Mouse (Mus musculus) lung, postnatal 36 days (tissue): Measurements from ENCODE around the gene A4galt.

Experiments used
- DNase-seq: peaks from one replicate; pipeline ENCODE4 v3.0.0; 2022; ENCODE audit warnings: mixed read lengths

A4galt gene

GRCm38 (mm10) chr15:83265269-83265668, 13.7 kb upstream of the A4galt start:
- no peak for DNase-seq

DNA sequence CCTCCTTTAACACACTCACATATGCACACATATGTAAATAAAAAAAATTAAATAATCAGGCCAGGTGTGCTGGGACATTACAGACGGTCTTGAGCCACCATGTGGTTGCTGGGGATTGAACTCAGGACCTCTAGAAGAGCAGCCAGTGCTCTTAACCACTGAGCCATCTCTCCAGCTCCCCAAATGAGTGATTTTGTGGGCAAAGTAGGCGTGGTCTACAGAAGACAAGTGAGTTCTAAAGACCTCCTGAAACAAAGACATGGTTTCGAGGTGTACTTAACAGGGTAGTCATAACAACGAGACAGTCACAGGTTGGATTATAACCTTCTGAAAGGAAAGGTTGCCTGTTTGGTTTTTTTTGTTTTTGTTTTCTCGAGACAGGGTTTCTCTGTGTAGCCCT, 11.8 kb upstream of the A4galt start:
- DNase-seq: no peak

GRCm38 (mm10) chr15:83257906-83258305, 6.3 kb upstream of the A4galt start:
- DNase-seq: no peak

- DNase-seq: no peak
Observed at GRCm38 (mm10) chr15:83256491-83256890, 4.9 kb upstream of the A4galt start.

DNA sequence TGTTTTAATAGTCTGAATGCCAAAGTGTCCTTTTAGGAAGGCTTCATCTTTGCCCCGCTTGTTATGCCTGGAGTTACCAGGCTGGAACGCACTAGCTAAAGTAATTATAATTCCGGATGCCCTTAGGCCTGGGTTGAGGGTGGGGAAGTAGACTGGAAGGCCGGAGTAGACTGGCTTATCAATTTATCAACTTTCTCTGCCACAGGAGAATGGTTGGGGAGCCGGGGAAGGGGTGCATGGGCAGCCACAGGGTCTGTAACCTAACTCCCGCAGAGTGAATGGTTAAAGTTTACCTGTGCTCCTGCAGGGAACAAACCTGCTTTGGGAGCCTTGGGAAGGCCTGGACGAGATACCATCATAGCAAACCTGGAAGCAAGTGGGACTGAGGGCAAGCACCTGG, 4.4 kb upstream of the A4galt start:
- no peak for DNase-seq

DNA sequence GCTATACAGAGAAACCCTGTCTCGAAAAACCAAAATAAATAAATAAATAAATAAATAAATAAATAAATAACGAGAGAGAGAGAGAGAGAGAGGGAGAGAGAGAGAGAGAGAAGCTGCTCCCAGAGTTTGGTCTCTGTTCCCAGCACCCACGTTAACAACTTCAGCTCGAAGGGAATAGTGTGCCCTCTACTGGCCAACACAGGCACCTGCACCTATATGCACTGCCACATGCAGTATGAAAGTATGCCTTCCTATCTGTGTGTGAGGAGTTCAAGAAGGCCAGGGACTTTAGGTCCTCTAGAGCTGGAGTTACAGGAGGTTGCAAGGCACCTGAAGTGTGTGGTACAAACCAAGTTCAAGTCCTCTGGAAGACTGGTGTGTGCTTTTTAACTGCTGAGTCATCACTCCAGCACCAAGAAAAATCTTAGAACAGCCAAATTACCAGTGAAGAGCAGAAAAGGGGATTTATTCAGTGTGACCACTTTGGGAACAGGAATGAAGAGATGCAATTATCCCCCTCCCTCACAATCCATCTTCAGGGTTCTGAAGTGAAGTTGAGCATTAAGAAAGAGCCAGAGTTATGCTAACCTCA, 3.7 kb upstream of the A4galt start:
- no peak for DNase-seq

GRCm38 (mm10) chr15:83254372-83255070, 2.9 kb upstream of the A4galt start:
- no peak for DNase-seq

- peak; percentile 68 for DNase-seq
Observed at GRCm38 (mm10) chr15:83252060-83252459, 486 bp upstream of the A4galt start.

- DNase-seq: no peak
Observed at GRCm38 (mm10) chr15:83250651-83251175, 861 bp downstream of the A4galt start.

- DNase-seq: no peak
Observed at GRCm38 (mm10) chr15:83249535-83250287, 1.9 kb downstream of the A4galt start.

DNA sequence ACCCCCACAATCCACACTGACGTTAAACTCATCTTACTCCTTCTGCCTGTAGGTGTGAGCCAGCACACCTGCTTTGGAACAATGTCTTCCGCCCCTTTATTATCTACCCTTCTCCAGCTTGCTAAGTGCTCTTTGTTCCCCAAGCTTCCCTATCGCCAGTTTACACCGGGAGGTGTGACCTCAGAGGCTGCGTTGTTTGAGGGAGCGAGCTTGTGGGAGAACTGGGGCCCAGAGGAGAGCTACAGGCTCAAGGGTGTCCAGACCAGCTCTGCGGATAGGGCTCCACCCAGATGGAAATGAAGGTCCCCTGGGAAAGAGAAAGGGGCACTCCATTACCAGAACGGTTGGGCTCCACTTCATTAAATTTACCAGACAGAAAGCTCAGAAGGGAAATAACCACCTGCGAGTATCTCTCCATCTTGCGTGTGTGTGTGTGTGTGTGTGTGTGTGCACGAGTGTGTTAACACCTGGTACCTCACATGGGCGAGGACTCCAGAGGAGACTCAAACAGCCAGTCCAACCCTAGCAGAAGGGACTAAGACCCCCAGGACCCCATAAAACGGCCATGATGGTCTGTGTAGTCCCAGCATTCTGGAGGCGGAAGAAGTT, 3.2 kb downstream of the A4galt start:
- no peak for DNase-seq

DNA sequence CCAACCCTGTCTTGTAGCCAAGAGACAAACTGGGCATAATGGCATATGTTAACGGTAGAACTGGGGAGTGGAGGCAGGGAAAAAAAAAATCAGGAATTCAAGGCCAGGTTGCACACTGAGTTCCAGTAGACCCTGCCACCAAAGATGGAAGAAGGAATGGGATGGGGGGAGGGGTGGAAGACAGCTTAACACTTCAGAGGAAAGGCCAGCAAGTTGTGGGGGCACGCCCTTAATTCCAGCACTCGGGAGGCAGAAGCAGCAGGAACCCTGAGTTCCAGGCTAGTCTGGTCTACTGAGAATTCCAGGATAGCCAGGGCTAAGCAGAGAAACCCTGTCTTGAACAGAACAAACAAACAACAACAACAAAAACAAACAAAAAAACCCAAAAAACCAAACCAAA, 7.2 kb downstream of the A4galt start:
- no peak for DNase-seq

- DNase-seq: no peak
Observed at GRCm38 (mm10) chr15:83241961-83242680, 9.5 kb downstream of the A4galt start.

DNA sequence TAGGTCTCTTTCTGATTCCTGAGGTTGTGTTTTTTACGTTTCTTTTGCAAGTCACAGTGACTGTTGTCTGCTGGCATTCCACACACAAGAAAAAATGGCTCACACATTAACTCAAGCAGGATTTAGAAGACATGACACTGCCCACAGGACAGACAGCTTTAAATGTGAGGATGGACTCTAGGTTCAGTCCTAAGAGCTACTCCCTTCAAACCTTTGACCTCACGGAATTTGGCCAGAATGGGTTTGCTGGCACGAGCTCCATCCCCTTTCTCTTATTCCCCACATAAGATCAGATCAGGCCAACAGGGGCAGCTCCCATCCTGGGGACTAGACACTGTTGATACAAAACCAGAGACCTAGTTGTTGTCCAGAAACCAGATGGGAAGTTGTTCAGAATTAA, 10.1 kb downstream of the A4galt start:
- no peak for DNase-seq

DNA sequence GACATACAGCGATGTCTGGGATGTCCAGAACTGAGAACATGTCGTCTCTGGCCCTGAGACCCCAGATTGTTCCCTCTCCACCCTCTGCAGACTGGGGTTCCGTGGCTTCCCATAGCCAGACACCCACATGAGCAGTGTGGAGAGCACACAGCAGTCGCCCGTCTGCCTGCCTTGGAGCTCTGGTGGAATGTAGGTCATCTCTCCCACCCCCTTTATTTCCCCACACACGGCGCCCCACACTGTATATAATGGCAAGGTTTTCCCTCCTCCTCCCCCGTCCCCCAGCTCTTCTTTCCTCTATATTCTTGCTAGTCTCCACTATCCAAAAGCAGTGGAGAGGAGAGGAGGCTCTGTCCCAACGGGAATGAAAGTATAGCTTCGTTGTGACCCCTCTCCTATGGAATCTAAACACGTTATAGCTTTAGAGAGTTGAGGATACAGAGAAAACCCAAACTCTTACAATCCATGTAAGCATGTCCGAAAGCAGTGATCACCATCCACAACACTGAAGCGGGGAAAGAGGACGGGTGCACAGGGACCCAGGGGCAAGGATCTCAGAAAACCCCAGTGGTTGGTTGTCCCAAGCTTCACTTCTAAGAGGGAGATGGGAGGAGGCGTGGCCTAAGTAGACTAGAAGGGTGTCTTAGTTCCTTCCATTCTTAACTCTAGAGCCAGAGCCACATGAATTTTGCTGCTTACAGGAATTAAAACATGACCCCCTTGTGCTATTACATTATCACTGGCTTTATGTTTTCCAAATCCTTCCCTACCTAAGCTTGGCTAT, 13.9 kb downstream of the A4galt start:
- no peak for DNase-seq

- DNase-seq: no peak
Observed at GRCm38 (mm10) chr15:83236824-83237223, 14.8 kb downstream of the A4galt start.

- DNase-seq: peak; percentile 51
Observed at GRCm38 (mm10) chr15:83233219-83233992, 18.2 kb downstream of the A4galt start.

- DNase-seq: no peak
Observed at GRCm38 (mm10) chr15:83227559-83227958, 24.0 kb downstream of the A4galt start.

DNA sequence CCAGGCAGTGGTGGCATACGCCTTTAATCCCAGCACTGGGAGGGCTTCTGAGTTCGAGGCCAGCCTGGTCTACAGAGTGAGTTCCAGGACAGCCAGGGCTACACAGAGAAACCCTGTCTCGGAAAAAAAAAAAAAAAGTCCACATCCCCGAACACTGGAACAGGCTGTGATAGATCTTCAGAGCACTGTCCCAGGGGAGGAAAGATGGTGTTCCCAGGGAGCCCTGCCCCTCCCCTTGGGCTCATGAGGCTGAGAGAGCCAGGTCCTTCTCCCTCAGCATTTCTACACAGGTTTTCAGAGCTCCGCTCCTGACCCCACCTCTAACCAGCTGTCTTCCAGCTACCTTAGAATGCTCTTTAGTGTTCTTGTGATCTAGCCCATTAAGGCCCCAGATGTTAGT, 24.7 kb downstream of the A4galt start:
- DNase-seq: no peak

DNA sequence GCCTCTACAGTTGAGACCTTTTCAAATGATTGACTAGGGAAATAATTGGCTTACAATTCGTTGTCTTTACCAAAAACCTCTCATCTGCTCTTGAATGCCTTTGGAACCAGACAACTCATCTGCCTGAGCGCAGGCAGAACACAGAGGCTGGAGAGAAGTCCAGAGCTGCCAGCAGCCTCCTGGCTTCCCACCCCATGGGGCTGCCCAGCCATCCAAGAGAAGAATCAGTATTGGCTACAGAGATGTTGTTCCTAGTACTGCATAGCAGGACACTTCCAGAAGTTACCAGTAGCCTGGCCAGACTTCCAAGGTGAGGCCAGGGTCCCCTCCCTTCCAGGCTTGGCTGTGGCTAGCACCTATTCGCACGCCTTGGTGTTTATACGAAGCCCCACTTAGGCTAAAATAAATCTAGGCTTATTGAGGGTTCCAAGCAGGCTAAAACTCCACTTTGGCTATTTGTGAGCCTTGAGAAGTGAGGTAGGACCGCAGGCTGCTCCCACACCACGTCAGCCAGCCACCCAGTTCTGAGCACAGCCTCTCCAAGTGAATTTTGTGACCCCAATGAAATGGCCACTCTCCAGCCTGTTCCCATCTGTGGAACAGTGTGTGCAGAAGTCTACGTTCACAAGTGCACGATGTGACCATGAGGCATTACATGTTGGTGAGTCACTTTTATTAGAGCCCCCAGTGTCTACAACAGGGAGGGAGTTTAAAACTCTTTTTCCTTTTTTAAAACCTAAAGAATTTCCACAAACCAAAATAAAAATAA, 25.3 kb downstream of the A4galt start:
- no peak for DNase-seq
